Mouse (Mus musculus) heart, adult 8-10 months (tissue): Measurements from ENCODE around the gene Ndrg2. TPM values are rescaled to one million over a fixed set of nuclear protein-coding genes. Genes with fewer than 3 reads are reported as not detected.
"Not testable (repeated sequence)": the region's sequence is repeated elsewhere in the genome, so short reads cannot be mapped to it uniquely, and the experiment has no call there.

Experiments
- DNase-seq: peaks from one replicate; pipeline ENCODE4 v3.0.0; 2022; ENCODE audit warnings: low spot score
- total RNA-seq, 4 experiments: library from RNA; stranded (reverse); gene quantifications; 2 replicates each; pipeline ENCODE4 v1.2.4; 2022

Ndrg2 gene
- total RNA-seq: 1,000 to 10,000 TPM; 1,477 to 1,608 (median 1,523) TPM

DNA sequence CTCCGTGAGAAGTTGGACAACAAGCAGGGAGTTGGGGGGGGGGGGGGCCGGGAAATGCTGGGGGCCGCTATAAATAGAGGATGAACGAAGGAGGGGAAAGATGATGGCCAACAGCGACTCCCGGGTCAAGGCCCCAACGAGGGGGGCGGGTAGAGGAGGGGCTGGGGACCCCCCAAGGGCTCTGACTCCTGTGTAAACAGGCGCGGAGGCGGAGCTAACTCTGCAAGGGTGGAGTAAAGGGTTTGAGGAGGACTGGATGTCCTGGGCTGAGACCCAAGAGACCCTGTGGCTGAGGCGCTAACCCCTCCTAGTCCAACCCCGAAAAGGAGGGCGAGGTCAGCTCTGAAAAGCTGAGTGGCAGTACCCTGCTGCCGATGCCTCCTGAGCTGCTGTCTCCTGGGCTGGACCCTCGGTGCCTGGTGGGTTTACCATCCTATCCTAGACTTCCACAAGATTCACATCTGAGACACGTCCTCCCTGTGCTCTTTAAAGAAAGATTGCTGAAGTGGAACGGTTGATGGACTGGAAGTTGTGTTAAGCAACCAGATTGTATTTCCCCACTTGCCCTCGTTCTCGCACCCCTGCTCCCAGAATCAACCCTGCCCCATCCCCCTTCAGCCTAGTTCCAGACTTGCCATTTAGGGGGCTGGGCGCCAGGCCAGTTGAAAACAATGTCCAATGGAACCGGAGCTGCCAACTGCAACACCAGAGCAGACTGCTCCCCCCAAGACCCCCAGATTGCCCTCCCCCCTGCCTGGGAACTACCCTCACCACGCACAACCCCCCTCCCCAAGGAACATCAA is at the start of gene Ndrg2:
Ndrg2 (minus strand) TSS at position 199 of the 803 bp plus-strand sequence.
- DNase-seq: peak; percentile 90

DNA sequence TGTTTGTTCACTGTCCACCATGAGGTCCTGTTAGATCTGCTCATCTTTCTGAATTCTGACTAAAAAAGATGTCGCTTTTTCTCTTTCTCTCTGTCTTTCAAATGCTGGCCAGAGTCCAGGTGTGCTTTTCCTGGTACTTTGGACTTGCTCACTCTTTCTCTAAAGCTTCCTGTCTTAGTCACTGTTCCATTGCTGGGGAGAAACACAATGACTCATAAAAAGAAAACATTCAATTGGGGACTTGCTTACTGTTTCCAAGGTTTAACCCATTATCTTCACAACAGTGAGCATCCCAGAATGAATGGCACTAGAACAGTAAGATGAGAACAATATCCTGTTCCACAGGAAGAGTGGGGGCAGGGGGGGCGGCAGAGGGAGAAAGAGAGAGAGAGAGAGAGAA is 46.4 kb upstream of the Ndrg2 start:
- DNase-seq: no peak

DNA sequence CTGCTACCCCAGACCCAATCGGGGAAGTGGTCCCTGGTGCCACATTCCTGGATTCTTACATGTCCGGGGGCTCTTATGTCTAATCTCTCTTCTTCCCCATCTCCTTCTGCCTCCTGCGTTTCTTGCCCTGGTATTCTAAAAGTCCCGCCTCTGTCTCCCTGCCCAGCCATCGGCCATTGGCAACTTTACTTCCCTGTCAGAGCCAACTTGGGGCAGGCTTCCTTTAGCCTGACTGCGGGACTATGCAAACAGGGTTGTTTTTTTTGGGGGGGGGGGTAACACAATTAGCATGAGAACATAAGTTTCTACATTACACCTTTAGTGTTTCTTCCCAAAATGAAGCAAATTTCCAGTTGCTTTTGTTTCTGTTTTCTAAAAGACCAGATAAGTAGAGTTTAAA is 29.4 kb upstream of the Ndrg2 start:
- DNase-seq: no peak

GRCm38 (mm10) chr14:51942236-51942635 is 28.3 kb upstream of the Ndrg2 start:
- no peak for DNase-seq

GRCm38 (mm10) chr14:51941577-51941976 is 27.6 kb upstream of the Ndrg2 start:
- DNase-seq: no peak

DNA sequence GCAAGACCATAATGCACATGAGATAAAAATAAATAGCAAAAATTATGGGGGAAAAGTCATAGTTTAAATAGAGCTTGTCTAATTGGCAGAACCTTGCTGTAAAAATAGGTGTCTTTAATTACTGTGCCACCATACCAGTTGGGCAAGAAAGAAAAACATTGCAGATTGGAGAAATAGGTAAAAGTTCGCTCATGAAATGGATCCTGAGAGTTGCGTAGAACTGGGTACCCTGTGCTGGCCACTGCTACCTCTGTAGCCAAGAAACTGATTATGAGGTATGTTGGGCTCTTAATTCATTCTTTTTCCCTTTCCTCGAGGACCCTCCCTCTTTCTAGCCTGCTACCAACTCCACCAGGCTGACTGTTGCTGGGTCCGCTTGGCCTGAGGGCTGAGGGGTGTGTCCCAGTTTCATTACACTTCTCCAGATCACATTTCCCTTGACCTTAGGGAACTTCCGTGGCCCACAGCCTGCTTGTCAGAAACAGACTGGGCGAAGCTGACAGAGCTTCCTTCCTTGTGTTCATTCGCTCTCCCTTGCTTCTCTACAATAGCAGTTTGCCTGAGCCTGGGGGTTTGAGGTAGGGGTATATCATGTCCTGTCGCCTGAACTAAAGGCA is 27.1 kb upstream of the Ndrg2 start:
- peak; percentile 37 for DNase-seq

DNA sequence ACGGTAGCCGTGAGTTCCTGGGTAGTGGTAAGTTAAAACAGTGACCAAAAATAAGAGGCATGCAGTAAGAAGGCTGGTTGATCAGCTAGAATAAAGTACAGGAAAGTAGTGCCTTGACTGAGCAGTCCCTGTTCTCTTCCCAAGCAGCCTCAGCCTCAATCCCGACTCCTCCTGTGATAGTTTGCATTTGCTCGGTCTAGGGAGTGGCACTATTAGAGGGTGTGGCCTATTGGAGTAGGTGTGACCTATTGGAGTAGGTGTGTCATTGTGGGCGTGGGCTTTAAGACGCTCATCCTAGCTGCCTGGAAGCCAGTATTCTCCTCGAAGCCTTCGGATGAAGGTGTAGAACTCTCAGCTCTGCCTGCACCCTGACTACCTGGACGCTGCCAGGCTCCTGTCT is 25.0 kb upstream of the Ndrg2 start:
- DNase-seq: no peak

GRCm38 (mm10) chr14:51932092-51933020 is 18.4 kb upstream of the Ndrg2 start:
- DNase-seq: no peak

- DNase-seq: peak; percentile 64
Observed at GRCm38 (mm10) chr14:51930824-51931223, 16.9 kb upstream of the Ndrg2 start.

DNA sequence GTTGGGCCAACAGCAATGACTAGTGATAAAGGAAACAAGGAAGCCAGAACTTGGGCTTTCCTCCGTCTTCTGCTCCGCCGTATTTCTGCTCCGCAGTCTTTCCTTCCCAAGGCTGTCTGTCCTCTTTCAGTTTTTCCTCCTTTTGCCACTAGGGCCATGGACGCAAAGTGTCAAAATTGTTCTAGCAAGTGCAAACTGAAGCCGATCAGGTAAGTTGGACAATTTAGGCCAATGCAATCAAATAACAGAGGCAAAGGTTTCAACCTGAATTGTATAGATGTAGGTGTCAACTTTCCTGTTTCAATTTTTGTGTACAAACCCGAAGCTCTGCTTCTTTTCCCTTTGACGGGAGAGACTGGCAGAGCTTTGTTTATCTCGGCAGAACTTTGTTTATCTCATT is 16.0 kb upstream of the Ndrg2 start:
- peak; percentile 28 for DNase-seq

- DNase-seq: peak; percentile 83
Observed at GRCm38 (mm10) chr14:51929309-51929943, 15.5 kb upstream of the Ndrg2 start.

DNA sequence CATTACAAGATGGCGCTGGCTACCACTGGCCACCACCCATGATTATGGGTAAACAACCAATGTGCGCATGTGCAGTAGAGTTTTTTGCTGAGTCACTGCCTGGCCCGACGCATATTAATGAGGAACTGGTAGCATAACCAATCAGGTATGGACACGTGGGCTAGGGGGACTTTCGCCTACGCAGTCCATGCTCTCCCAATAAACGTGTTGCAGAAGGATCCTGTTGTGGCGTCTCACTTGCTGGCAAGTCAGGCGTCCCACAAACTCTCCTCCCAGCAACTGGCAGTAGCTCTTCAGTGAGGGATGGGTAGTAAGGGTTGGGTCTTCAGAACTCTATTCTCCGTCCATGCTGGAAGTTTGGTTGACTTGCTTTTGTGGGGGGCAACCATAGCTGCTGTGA is 13.0 kb upstream of the Ndrg2 start:
- DNase-seq: not testable (repeated sequence)

- no peak for DNase-seq
Observed at GRCm38 (mm10) chr14:51923492-51923891, 9.5 kb upstream of the Ndrg2 start.

DNA sequence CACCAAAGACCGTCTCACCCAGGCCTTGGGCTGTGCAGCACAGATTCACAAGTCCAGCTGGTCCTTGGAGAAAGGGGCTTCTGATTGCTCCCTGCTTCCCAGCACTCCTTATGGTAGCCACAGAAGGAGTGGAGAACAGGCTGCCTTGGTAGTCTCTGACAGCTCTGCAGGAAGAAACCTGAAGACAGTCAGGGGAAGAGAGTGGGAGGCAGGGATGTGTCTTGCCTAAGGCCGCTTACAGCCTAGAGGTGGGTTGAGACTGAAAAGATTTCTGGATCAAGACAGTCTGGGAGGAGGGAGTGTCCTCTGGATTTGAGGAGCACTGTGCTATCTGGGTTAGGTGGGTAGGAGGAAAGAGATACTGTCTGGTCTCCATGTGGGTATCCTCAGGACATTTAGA is 9.0 kb upstream of the Ndrg2 start:
- DNase-seq: no peak

- DNase-seq: no peak
Observed at GRCm38 (mm10) chr14:51922571-51922865, 8.6 kb upstream of the Ndrg2 start, which contains the start of gene Rnase13. Gene Rnase13, minus strand, starts transcription at chr14:51922773.

- peak; percentile 43 for DNase-seq
Observed at GRCm38 (mm10) chr14:51921759-51922570, 8.0 kb upstream of the Ndrg2 start.

DNA sequence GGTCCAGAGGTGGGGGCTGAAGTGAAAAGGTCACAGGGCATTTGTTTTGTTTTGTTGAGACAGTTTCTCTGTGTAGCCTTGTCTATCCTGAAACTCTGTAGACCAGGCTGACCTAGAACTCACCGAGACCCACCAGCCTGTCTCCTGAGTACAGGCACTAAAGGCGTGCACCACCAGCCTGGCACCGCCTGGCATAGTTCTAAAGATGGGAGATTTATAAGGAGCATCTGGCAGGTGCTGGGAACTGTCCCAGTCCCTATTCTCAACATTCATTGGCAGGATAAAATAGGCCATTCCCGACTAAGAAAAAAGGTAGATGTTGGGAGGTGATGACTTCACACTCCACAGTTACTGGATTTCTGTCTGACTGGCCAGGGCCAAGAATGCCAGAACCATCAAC is 5.0 kb upstream of the Ndrg2 start:
- no peak for DNase-seq

DNA sequence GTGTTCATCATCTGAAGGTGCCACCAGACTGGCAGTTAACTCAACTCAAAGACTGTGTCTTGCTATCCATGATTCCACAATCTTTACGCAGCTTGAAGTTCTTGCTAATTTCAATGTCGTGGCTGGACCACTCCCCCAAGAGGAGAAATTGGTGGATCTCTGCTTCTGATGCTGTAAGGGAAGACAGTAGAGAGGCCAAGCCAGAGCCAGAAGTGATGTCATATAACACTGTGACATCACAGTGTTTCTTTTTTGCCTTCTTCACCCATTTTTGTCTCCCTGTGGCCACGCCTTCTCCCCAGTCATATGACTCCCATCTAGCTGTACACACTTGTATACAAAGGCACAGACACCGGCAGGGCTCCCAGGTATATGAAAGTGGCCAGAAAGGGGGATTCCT is 4.2 kb upstream of the Ndrg2 start, which contains the start of gene Tppp2:
Tppp2 (plus strand) TSS at position 301 of the 400 bp plus-strand sequence.
- DNase-seq: no peak

DNA sequence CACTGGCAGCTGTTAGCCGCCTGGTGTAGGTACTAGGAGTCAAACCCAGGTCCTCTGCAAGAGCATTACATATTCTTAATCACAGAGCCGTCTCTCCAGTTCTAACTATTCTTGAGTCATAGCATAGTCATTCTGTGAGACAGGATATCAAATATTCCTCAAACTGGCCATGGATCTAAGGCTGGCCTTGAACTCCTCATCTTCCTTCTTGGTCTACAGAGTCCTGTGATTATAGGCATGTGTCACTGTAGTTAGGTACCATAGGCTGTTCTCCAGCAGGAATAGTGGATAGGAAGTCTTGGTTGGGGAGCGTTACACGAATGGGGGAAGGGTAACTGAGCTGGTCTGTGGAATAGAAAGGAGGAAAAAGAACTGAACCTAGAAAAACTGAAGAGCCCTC is 2.6 kb upstream of the Ndrg2 start:
- DNase-seq: no peak

- peak; percentile 56 for DNase-seq
Observed at GRCm38 (mm10) chr14:51915030-51915429, 1.1 kb upstream of the Ndrg2 start.
